Mouse (Mus musculus): ENCODE data around the gene Mgat4d.

DNA sequence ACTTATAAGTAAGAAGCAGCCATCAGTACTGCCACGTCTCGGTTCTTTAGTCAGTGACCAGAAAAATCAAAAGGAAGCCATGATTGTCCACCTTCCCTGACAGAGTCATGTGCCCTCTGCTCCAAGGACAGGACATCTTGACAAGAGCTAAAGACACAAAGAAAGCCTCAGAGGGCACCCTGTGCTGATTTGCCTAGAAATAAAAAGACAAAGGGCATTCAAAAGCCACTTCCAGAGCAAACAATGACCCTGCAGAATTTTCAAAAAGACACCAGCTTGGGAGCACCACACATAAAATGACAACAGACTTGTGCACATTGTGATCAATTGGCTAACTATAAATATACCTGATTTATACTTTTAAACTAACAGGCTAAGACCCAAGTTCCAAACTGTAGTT lies 32.6 kb upstream of the Mgat4d start:
- TF ChIP-seq CTCF (IDR thresholded peaks at IDR 0.05; ENCODE audit: borderline replicate concordance, control insufficient read depth, extremely low read depth, insufficient read depth, low read length, poor library complexity) (no peak), POLR2A (IDR thresholded peaks at IDR 0.05; ENCODE audit: control insufficient read depth, extremely low read depth, insufficient read depth, low read length, poor library complexity) (no peak)

Measured in thymus, adult 2 months (tissue).